Mouse (Mus musculus) spleen, postnatal 0 days (tissue): ENCODE data around the gene Olfr1396. TPM values are rescaled to one million over a fixed set of nuclear protein-coding genes. Genes with fewer than 3 reads are reported as not detected.

Experiments
- polyA plus RNA-seq: library from polyadenylated mRNA; unstranded; fragments of >200 nt; fragmentation: Nextera tagmentation; extraction: Ambion mirVana; gene quantifications from 2 replicates; pipeline ENCODE4 v1.2.1, GENCODE M21; 2015

Olfr1396 gene
- polyA plus RNA-seq, result 0.05 and 0.25 TPM in 2 replicates

GRCm38 (mm10) chr11:49114774-49115173, at the start of gene Olfr1396:
Gene Olfr1396 (minus strand): TSS chr11:49114874.

GRCm38 (mm10) chr11:49154077-49154476, 39.4 kb upstream of the Olfr1396 start, which contains the start of gene Olfr1394:
Gene Olfr1394 (plus strand): TSS chr11:49154377.

GRCm38 (mm10) chr11:49141974-49142373, 27.3 kb upstream of the Olfr1396 start, which contains the start of gene Olfr1395:
Gene Olfr1395 (plus strand): TSS chr11:49142274.

GRCm38 (mm10) chr11:49076001-49076757, 38.5 kb downstream of the Olfr1396 start, which contains the start of gene Ifi47:
Gene Ifi47 (plus strand): TSS chr11:49076587.

GRCm38 (mm10) chr11:49063713-49064469, 50.8 kb downstream of the Olfr1396 start, which contains the start of gene Tgtp2:
Gene Tgtp2 (minus strand): TSS chr11:49064206.

Other genes with a start within 250 kb of the Olfr1396 start
- 34.7 and 45.0 TPM in 2 replicates for gene Irgm1, start 243.2 kb downstream of the Olfr1396 start, polyA plus RNA-seq
- 0.29 and 0.42 TPM in 2 replicates for gene Gm5431, start 212.7 kb downstream of the Olfr1396 start, polyA plus RNA-seq
- gene Psme2b, start 168.7 kb downstream of the Olfr1396 start, polyA plus RNA-seq, result 5.9 and 8.4 TPM in 2 replicates
- 0.26 and 0.39 TPM in 2 replicates for gene Olfr56, start 136.0 kb downstream of the Olfr1396 start, polyA plus RNA-seq
- gene 9930111J21Rik1, start 135.5 kb downstream of the Olfr1396 start, polyA plus RNA-seq, result 2.0 TPM in 2 replicates
- 0.06 TPM in 1 of 2 replicates, not detected in the other for gene Gm12185, start 122.6 kb downstream of the Olfr1396 start, polyA plus RNA-seq
- gene Tgtp1, start 120.7 kb downstream of the Olfr1396 start, polyA plus RNA-seq, result 3.0 and 4.5 TPM in 2 replicates
- 3.0 and 4.7 TPM in 2 replicates for gene 9930111J21Rik2, start 63.6 kb downstream of the Olfr1396 start, polyA plus RNA-seq
- 5.2 and 8.0 TPM in 2 replicates for gene Tgtp2, start 50.7 kb downstream of the Olfr1396 start, polyA plus RNA-seq
- 14.6 and 19.2 TPM in 2 replicates for gene Ifi47, start 38.3 kb downstream of the Olfr1396 start, polyA plus RNA-seq
- gene Olfr1395, start 27.4 kb upstream of the Olfr1396 start, polyA plus RNA-seq, result not detected in 2 replicates
- not detected in 2 replicates for gene Olfr1394, start 39.5 kb upstream of the Olfr1396 start, polyA plus RNA-seq
- gene Btnl9, start 72.3 kb upstream of the Olfr1396 start, polyA plus RNA-seq, result 2.3 and 3.0 TPM in 2 replicates
- gene Zfp62, start 88.4 kb upstream of the Olfr1396 start, polyA plus RNA-seq, result 14.1 and 14.2 TPM in 2 replicates
- gene Mgat1, start 129.3 kb upstream of the Olfr1396 start, polyA plus RNA-seq, result 41.9 and 46.3 TPM in 2 replicates
- 0.04 TPM in 1 of 2 replicates, not detected in the other for gene Olfr1393, start 163.4 kb upstream of the Olfr1396 start, polyA plus RNA-seq
- gene Olfr1392, start 170.4 kb upstream of the Olfr1396 start, polyA plus RNA-seq, result not detected in 2 replicates
- not detected in 2 replicates for gene Olfr10, start 189.9 kb upstream of the Olfr1396 start, polyA plus RNA-seq
- not detected in 2 replicates for gene Olfr1391, start 207.9 kb upstream of the Olfr1396 start, polyA plus RNA-seq
- not detected in 2 replicates for gene Olfr1390, start 220.3 kb upstream of the Olfr1396 start, polyA plus RNA-seq